Mouse (Mus musculus) thymus, postnatal 36 days (tissue): Measurements from ENCODE around the gene Chp1.
"Not testable (repeated sequence)": the region's sequence is repeated elsewhere in the genome, so short reads cannot be mapped to it uniquely, and the experiment has no call there.

Experiments
- DNase-seq, 2 experiments: peaks; one replicate each; pipeline ENCODE4 v3.0.0; 2022; ENCODE audit warnings: mixed read lengths in 2 of 2

Chp1 gene

DNA sequence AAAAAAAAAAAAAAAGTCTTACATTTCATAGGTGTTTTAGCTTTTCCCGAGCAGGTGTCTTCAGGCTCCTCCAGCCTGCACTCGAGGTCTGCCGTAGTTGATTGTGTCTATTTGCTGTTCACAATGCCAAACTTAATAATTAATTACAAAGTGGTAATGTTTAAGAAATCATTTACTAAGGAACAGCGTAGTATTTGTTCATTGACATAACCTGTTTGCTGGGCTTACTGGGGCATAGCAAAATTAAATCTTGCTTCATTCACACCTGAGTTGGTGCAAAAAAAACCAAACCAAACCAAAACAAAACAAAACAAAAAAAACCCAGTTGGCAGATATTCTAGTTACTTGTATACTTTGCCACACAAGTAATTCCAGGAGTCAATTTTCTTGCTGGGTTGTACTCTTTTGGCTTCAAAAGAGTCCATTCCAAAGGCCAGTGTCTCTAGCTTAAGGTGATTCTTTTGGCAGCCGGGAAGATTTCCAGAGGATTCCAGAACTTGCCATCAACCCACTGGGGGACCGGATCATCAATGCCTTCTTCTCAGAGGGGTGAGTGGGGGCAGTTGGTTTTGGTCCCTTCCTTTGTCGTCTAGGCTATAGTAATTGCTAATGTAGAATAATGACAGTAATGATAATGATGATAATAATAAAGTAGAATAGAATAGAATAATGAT lies 18.8 kb downstream of the Chp1 start:
- no peak for DNase-seq

DNA sequence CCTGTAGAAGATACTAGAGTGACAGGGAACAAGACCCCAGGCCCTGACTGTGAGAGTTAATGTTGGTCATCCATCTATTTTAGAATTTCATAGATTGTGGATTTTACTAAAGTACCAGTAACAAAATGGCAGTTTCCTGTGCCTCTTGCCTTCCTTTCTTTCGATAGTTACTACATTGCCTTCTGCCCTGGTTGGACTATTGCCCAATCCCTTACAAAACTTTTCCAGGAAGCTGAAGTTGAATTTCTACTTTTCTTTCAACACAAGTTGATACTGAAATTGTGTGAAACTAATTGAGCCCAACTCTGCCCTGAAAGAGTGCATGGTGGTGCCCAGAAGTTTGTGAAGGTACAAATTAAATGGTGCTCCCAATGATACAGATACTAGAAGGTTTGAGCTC lies 25.0 kb downstream of the Chp1 start:
- no peak for DNase-seq

DNA sequence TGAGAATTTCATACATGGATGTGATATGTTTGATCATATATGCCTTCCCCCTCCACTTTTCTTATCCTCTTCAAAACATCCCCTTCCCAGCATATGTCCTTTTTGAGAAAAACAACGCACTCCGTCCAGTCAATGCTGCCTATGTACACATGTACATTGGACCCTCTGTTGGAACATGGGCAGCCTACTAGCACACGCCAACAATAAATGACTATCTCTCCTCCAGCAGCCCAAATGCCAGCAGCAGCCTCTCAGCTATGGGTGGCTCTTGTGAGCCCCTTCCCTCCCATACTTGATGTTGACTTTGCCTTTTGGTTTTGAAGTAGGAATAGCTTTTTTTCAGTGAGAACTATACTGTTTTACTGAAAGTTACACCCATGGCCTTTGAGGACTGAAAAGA lies 34.1 kb downstream of the Chp1 start:
- no peak for DNase-seq

DNA sequence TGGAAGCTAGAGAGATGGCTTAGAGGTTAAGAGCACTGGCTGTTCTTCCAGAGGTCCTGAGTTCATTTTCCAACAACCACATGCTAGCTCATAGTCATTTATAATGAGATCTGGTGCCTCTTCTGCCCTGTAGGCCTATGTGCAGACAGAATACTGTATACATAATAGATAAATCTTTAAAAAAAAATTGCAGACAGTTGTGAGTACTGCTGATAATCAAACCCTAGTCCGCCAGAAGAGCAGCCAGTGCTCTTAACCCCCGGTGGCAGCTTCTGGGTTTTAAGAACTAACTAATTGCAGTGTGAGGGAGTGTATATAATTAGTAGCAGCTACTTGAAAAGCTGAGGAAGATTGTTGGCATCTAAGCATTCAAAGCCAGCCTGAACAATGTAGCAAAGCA lies 35.9 kb downstream of the Chp1 start:
- DNase-seq, result no peak

DNA sequence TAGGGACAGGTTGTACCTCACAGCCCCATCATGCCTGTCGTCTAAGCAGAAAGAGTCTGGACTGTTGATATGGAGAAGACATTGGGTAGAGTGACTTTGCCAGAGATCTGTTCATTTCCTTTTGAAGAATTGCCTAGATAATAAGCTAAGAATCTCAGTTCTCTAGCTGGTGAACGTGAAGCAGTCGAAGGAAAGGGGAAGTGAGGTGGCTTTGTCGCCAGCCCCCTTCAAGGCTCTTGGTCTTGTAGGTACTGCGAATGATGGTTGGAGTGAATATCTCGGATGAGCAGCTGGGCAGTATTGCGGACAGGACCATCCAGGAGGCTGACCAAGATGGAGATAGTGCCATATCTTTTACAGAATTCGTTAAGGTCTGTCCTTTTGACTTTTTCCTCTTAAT lies 36.8 kb downstream of the Chp1 start:
- no peak for DNase-seq

DNA sequence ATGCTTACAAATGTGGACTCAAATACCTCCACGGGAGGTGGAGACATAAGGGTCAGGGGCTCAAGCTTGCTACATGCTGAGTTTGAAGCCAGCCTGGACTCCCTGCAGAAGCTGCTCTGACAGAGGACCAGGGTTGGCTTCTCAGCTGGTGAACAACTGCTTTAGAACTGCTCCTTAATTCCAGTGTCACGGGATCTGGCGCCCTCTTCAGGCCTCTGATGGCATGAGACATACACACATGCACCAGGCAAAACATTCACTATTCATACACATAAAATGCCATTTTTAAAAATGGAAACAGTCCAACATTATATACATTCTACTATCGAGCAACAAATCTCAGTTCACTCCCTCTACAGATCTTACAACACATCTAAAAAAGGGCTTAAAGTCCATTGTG lies 39.9 kb downstream of the Chp1 start:
- peak; percentile 60 to 76 for DNase-seq

DNA sequence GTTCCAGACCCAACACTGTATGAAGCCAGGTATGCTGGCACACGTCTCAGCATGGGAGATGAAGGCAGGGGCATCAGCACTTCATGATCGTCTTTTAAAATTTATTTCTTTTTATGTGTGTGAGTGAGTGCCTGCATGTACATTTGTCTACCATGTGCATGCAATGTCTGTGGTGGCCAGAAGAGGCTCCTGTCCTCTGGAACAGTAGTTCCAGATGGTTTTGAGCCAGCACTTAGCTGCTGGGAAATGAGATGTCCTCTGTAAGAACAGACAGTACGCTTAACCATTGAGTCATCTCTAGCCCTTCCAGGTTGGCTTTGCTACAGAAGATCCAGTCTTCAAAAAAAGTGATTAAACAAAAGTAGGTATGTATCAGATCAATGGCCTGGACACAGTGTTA lies 43.8 kb downstream of the Chp1 start:
- DNase-seq, result no peak

DNA sequence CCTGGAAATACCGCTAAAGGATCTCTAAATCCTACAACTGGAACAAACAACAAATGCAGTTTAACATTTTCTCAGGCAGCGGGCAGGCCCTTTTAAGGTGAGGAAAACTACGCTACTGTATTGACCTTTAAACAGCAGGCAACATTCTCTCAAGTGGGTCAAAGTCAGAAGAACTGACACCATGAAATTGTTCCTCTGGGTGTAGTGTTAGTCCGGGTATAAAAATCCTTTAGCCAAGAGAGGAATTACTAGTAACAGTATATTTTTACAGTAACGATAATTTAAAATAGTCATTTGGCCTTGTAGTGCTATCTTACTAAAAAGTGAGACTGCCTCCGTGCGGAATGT lies 46.2 kb downstream of the Chp1 start:
- DNase-seq, result no peak

DNA sequence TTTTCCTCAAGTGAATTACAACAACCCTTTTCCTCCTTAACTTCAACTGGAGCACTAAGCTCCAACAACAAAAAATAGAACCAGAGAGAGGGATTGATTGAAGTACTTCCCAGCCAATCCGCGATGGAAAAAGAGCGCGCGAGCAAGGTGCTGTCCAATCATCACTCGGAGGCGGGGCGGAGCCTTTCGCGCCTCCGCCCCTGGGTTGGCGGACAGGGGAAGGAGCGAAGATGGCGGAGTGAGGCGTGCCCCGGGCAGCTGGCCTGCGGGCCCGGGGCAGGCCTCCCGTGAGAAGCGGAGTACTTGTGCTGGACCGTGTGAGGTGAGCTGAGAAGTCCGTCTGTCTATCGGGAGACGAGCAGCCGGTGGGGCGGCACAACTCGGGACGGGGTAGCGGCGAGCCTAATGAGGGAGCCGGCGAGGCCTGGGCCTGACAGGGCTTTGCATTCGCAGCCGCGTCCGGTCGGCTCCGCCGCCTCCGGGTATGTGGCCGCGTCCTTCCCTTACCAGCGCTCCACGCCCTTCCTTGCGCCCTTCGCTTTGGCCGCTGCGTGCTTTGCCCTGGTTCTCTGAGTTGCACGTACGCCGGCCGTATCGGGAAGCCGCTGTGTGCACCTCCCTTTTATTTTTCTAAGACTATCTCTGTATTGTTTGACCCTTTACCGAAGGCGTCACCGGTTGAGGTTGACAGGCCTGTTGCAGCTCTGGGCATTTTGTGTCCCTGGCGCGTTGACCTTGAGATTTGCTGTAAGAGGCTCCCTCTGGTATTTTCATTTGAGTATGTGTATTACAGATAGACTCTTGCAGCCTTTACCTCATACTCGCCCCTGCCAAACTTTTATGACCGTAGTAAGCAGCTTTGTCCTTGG lies 46.9 kb downstream of the Chp1 start:
- DNase-seq, result peak; percentile 93 to 95

DNA sequence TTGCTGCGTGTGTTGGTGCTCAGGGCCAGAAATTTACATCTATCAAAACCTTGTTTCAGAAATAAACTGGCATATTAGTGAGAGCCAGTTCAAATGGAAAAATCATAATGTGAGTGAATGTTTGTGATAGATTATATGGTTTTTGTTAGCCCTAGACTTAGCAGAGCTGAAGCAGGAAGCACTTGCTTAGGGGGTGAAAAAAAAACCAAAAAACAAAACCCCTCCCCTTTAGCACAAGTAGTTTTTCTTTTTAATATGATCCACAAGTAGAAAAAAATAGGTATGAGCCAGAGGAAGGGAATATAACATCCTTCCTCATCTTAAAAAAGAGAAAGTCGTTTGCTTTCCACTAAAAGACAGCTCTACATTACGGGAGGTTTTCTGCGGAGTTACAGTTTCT lies 47.8 kb downstream of the Chp1 start:
- no peak for DNase-seq

DNA sequence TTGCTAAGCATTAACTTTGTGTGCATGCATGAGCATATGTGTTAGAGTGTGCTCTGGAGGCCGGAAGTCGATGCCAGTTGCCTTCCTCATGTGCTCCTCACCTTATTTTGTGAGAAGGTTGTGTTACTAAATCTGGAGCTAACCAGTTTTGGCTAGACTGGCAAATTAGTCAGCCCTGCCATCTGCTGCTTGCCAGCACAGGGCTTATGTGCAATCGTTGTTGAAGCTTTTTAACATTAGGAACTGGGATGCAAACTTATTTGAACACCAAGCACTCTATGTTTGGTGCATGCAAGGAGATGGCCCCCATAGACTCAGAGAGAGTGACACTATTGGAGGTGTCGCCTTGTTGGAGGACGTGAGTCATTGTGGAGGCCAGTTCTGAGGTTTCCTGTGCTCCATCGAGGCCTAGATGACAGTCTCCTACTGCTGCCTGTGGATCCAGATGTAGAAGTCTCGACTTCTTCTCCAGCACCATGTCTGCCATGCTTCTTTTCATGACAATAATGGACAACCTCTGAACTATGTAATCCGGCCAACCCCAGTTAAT lies 49.4 kb downstream of the Chp1 start:
- DNase-seq, result no peak

DNA sequence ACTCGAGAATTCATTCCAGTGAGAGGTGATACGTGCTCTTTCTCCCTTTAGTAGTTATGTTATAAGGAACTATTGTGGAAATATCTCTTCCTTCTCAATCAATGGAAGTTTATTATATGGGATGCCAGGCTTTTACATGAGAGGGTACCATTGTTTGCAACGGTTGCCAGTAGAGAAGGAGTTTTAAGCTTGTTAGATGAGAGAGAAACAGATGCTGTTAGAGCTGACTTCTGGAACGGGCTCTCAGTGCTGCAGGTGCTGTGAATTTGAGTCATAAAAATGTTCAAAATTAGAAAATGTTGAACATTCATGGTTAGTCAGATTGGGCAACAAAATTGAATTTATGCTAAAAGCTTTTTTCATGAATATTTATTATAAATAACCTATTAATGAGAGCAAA lies 53.5 kb downstream of the Chp1 start:
- no peak for DNase-seq

DNA sequence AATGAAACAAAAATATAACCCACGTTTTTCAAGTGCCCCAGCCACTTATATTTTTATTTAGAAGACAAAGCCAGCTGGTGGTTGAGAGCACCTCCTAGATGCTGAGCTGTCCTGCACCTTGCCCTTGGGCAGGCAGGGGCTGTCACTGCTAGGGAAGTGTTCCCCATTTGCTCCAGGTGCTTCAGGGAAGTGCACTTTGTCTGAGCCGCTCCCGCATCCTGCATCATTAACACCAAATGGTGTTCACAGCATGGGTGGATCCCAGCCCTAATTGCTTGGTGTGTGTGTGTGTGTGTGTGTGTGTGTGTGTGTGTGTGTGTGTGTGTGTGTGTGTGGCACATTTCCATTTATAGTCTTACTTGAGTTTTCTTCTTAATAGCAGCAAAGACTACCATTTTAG lies 54.1 kb downstream of the Chp1 start:
- not testable (repeated sequence) for DNase-seq

DNA sequence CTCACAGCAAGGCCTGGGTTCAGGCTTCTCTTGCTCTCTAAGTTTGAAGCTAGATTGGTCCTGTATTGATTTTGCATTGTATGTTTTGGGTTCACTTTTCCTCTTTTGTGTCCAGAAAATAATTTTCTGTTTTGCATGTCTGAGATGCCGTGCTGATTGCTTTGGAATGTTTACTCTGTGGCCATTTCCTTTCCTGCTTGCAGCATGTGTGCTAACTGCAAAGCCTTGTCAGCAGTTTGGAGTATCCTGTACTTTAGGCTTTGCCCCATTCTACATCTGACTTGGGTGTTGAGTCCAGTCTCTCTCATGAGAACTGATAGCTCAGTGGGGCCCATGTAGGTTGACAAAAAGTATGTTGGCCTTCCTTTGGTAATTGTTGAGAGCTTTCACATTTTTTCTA lies 55.0 kb downstream of the Chp1 start:
- DNase-seq, result no peak

DNA sequence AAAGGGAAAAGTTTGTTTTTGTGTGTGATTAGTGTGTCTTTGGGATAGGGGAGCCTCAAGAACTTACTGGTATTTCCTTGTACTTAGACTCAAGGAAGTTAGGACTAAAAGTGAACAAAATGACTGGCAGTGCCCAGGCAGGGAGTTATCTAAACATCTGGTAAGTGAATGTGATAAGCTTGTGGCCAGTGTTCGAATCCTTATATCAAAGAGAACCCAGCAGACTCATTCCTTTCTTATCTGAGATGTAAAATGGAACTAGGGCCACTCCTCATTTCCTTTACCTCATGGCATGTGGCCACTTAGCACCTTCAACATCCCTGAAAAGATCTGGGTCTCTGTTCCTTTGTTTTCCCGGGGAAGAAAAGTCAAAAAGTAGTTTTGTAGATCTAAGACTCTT lies 56.4 kb downstream of the Chp1 start:
- DNase-seq, result no peak

DNA sequence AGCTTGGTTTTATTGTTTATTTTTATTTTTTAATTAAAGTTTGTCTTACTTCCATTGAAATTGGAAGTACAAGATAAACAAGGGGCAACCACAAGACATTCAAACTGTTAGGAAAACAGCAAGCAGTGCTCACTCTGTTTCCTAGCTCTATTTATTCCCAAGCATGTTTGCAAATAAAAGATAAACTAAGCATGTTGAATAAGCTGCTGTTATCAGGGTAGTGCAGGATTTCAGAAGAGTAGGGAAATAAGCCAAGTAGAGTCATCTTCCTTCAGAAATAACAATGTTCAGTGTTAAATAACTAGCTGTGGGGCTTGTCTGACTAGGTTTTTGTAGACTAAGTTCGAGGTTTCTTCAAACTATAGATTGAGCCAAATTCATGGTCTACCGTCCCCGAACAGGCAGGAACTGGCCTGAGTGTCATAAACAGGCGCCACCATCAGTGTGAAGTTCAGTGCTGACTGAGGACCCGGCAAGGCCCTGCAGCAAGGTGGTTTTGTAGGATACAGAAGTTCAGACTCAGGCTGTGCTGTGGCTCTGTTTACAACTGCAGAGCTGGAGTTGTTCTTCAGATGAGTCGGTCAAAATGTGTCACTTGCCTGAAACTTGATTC lies 58.0 kb downstream of the Chp1 start:
- no peak for DNase-seq

DNA sequence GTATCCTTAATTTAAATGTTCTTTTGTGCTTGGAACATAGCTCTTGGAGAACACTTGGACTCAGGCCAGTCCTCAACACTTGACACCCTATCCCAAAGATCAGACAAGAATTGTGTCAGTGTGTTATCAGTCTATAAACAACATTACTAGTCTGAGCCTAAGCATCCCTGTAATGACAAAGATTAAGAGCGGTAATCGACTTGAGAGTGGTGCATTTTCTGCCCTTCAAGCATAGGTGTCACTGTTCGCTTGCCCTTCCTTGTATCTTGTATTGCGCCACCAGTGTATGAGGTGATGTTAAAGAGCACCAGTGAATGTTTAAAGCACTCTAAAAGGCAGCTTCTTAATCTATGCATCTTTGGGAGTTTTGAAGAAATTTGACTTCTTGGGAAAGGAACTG lies 59.5 kb downstream of the Chp1 start:
- DNase-seq, result no peak

DNA sequence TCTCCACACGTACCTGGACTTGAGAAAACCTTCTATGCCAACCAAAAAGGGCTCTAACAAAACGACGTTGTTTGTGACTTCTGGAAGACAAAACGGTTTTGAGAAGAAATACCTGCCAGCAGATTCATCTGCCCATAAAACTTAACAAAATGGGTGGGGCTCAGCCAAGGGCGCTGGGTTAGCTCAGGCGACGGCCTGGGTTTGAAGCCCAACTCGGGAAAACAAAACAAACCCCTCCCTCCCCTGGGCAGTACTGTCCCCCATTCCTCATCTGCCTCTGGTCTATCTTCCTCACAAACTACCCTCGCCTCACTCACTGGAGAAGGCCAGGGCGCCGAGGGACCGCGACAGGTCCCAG lies 70.3 kb downstream of the Chp1 start:
- no peak for DNase-seq

DNA sequence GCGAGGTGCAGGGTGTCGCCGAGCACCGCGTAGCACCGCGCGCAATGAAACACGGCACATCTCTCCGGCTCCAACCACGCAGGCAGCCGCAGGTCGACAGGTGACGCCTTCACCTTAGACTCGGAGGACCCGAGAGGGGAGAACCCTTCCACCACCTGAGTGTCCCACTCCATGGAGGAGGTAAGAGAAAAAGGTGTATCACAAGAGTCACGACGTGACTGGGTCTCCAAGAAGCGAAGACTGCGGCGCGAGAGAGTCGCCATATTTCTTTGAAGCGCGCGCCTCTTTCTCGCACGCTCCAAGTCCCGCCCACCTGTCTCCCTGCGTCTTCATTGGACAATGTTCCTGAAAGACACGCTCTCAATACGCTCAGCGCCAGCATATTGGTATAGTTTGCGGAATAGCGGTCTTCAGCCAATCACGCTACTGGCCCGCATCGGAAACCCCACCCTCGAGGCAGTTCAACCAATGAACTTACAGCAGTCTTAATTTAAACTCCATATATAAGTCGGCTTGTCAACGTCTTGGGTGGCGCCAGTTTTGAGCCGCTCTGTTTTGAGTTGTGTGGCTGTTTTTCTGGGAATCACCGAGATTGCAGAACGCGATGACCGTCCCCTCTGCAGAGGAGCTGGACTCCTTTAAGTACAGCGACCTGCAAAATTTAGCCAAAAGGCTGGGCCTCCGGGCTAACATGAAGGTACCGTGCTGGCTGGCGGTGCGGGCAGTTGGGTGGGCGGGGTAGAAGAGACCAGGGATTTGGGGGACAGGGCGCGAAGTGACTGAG lies 70.9 kb downstream of the Chp1 start, which contains the start of the genes Nusap1 and Oip5:
Gene Nusap1, plus strand, starts transcription at position 100 of the 784 bp plus-strand sequence.
Gene Oip5, minus strand, starts transcription at position 271 of the 784 bp plus-strand sequence.
- DNase-seq, result peak; percentile 91 to 94

DNA sequence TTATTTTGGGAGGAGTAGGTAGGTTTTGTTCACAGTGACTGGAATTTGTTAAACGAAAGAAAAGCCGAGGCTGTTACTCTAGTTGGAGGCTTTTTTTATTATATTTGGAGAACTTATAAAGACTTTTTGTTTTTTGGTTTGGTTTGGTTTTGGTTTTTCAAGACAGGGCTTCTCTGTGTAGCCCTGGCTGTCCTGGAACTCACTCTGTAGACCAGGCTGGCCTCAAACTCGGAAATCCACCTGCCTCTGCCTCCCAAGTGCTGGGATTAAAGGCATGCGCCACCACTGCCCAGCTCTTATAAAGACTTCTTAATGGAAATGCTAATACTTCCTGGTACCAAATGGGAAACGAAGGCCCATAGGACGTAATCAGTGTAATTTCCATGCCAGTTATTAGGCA lies 71.5 kb downstream of the Chp1 start:
- DNase-seq, result not testable (repeated sequence)

DNA sequence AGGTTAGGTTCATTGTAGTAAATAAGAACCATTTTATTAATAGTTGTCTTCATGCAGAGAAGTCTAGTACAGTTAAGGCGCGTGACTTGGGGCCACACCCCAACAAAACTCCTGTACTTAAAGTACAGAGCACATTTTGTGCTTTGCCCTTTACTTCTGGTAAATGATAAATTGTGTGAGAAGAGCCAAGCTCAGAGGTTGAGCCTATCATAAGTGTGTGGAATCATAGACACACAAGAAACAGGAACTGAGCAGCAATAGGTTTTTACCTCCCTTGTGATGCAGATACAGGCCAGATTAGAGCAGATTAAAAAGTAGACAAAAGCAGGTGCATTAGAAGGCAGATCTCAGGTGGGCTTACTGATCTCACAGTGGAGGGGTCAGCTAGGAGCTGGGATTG lies 73.8 kb downstream of the Chp1 start:
- DNase-seq, result no peak
